Mouse (Mus musculus): ENCODE data around the gene Itgax. TPM values are rescaled to one million over a fixed set of nuclear protein-coding genes. Genes with fewer than 3 reads are reported as not detected.

The Itgax gene
- total and polyA plus RNA-seq, 3 experiments, result 0.17 to 0.99 (median 0.26) TPM

DNA sequence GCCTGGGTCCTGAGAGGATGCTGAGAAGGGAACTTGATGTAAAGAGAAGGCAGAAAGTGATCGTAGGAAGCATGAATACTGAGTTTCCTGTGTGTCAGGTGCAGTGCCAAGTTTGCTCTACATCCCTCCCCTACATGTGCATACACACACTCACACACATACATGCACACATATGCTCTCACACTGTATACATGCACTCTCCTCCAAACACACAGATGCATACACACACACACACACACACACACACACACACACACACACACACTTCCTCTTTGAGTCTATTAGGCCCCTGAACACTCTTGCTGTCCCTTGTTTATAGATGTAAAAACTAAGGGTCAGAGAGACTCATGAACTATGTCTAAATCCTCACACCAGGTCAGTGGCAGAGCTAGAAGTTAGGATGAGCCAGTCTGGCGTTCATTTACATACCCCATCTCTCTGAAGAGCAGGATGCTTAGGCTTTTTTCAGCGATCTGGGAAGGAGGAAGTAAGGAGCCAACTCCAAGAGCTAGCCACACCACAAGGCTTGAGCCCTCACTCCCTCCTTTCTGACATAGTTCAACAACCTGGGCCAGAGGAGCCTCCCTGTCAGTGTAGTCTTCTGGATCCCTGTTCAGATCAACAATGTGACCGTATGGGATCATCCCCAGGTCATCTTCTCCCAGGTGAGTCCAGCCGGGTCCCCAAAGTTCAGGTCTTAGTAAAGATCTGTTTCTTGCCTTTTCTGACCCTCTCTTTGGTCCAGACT lies 14.0 kb upstream of the Itgax start:
- Histone ChIP-seq H3K79me2 (replicated peaks; ENCODE audit: control insufficient read depth, extremely low read depth, insufficient read depth, poor library complexity, severe bottlenecking) (no peaks in the 10 kb centered on the region), H3K9ac (ENCODE audit: insufficient read depth, low read depth) (no peak overlapping the region), H3K27me3 (replicated peaks) (peaks cover 26% of the 10 kb centered on the region), H3K4me1 (ENCODE audit: control insufficient read depth in 1 of 2, insufficient read depth in 2 of 2) (peaks cover 0 to under 1% of the 10 kb centered on the region in 2 experiments; a peak in 1 of 4 replicates), H3K4me3 (replicated peaks in 1 of 3; ENCODE audit: low read depth in 2 of 3, low read length in 2 of 3, poor library complexity in 1 of 3) (no peak overlapping the region), H3K4me2 (ENCODE audit: insufficient read depth, low read depth, poor library complexity, severe bottlenecking) (no peak overlapping the region), H3K36me3 (replicated peaks in 1 of 2; ENCODE audit: control insufficient read depth in 1 of 2, insufficient read depth in 1 of 2, low read length in 1 of 2) (no peaks in the 10 kb centered on the region), H3K27ac (ENCODE audit: insufficient read depth, low read depth) (no peak overlapping the region), H3K9me3 (replicated peaks; ENCODE audit: low read length) (peaks cover 2% of the 10 kb centered on the region)
- in situ Hi-C loops (cut with MboI; ENCODE audit: low pct_ligation_motif_present, low pct_unique_long_range_greater_than_20kb, low sequenced_read_pairs) (no loop called here), dilution Hi-C loops (cut with MboI; ENCODE audit: extremely low pct_ligation_motif_present, extremely low pct_unique_long_range_greater_than_20kb, low sequenced_read_pairs) (no loop called here)
- TF ChIP-seq USF1 (IDR thresholded peaks at IDR 0.05; ENCODE audit: low read depth, low read length), result no peak
- DNase-seq (ENCODE audit: extremely low read depth), result no peak

DNA sequence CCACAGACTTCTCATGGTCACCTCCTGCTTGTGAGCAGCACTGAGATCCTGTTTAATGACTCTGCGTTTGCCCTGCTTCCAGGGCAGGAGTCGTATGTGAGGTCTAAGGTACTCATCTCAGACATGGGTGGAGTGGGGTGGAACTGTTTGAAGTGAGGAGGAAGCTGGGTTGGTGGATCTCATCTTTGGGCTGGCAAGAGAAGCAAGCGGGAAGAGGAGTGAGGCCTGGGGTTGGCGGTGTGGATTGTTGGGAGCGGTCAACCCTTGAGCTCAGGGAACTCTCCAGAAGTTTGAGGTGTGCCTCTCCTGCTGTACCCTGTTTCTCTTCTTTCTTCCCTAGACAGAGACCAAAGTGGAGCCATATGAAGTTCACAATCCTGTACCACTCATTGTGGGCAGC lies 13.0 kb upstream of the Itgax start:
- Histone ChIP-seq H3K36me3 (replicated peaks in 1 of 2; ENCODE audit: control insufficient read depth in 1 of 2, insufficient read depth in 1 of 2, low read length in 1 of 2) (no peaks in the 10 kb centered on the region), H3K27me3 (replicated peaks) (peaks cover 24% of the 10 kb centered on the region), H3K27ac (ENCODE audit: insufficient read depth, low read depth) (no peak overlapping the region), H3K9me3 (replicated peaks; ENCODE audit: low read length) (peaks cover 2% of the 10 kb centered on the region), H3K9ac (ENCODE audit: insufficient read depth, low read depth) (no peak overlapping the region), H3K4me3 (replicated peaks in 1 of 3; ENCODE audit: low read depth in 2 of 3, low read length in 2 of 3, poor library complexity in 1 of 3) (no peak overlapping the region), H3K4me1 (ENCODE audit: control insufficient read depth in 1 of 2, insufficient read depth in 2 of 2) (no peaks in the 10 kb centered on the region; a peak in 1 of 4 replicates), H3K79me2 (replicated peaks; ENCODE audit: control insufficient read depth, extremely low read depth, insufficient read depth, poor library complexity, severe bottlenecking) (no peaks in the 10 kb centered on the region), H3K4me2 (ENCODE audit: insufficient read depth, low read depth, poor library complexity, severe bottlenecking) (no peak overlapping the region)
- no peak for DNase-seq (ENCODE audit: extremely low read depth)
- in situ Hi-C loops (cut with MboI; ENCODE audit: low pct_ligation_motif_present, low pct_unique_long_range_greater_than_20kb, low sequenced_read_pairs), result no loop called here
- dilution Hi-C loops (cut with MboI; ENCODE audit: extremely low pct_ligation_motif_present, extremely low pct_unique_long_range_greater_than_20kb, low sequenced_read_pairs), result no loop called here
- TF ChIP-seq MAX (IDR thresholded peaks at IDR 0.05; ENCODE audit: low read length) (no peak), IRF4 (IDR thresholded peaks at IDR 0.05; ENCODE audit: low read depth, low read length) (no peak), ELF1 (IDR thresholded peaks at IDR 0.05; ENCODE audit: low read depth, low read length) (no peak), MXI1 (IDR thresholded peaks at IDR 0.05; ENCODE audit: low read depth, low read length) (no peak), TCF12 (IDR thresholded peaks at IDR 0.05; ENCODE audit: low read depth, low read length) (no peak), MEF2A (IDR thresholded peaks at IDR 0.05; ENCODE audit: borderline replicate concordance, low read depth, low read length) (no peak), TBP (conservative IDR thresholded peaks at IDR 0.05; ENCODE audit: low read depth, low read length) (no peak), SMC3 (IDR thresholded peaks at IDR 0.05; ENCODE audit: low read depth, low read length) (no peak), ZC3H11A (IDR thresholded peaks at IDR 0.05; ENCODE audit: low read depth, low read length) (no peak)

DNA sequence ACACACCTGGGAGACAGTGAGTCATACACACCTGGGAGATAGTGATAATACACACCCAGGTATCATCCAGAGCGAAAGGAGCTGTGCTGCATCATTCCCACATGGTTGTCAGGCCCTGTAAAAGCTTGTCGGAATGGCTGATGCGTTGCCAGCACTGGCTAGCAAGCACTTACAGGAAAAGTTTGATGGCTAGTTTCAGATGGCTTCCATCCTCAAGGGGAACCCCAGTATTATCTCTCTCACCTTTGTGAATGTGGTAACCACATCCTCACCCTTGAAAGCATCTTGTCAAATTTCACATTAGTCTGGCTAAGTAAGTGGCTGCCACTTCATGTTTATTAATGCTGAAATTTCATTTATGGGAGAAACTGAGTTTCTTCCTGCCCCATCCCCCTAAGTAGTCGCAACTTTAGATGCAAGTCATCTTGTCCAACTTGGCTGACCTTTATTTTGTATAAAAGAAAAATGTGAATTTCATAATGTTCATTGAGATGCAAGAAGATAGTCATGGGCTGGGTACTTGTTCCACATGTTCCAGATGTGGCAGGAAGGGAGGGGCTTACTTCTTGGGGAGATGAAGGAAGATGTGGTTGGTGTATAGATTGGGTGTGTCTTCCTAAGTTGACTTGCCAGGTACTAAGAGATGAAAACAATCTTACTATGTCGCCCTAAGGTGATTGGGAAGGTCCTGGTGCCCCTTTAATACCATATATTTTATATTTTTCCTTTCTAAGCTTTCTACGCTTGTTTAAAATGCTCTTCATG lies 9.4 kb upstream of the Itgax start:
- no peak for DNase-seq (ENCODE audit: extremely low read depth)
- dilution Hi-C loops (cut with MboI; ENCODE audit: extremely low pct_ligation_motif_present, extremely low pct_unique_long_range_greater_than_20kb, low sequenced_read_pairs), result no loop called here

More for the DNA sequence above, 9.4 kb upstream of the Itgax start:
- peaks cover 2% of the 10 kb centered on the region for H3K9me3 ChIP-seq (replicated peaks; ENCODE audit: low read length)
- no peaks in the 10 kb centered on the region; a peak in 1 of 4 replicates for H3K4me1 ChIP-seq (ENCODE audit: control insufficient read depth in 1 of 2, insufficient read depth in 2 of 2)
- no peak overlapping the region for H3K4me2 ChIP-seq (ENCODE audit: insufficient read depth, low read depth, poor library complexity, severe bottlenecking)
- H3K9ac ChIP-seq (ENCODE audit: insufficient read depth, low read depth), result no peak overlapping the region
- H3K36me3 ChIP-seq (replicated peaks in 1 of 2; ENCODE audit: control insufficient read depth in 1 of 2, insufficient read depth in 1 of 2, low read length in 1 of 2), result no peaks in the 10 kb centered on the region
- H3K27ac ChIP-seq (ENCODE audit: insufficient read depth, low read depth), result no peak overlapping the region
- TF ChIP-seq ZC3H11A (IDR thresholded peaks at IDR 0.05; ENCODE audit: low read depth, low read length) (no peak), CTCF (conservative IDR thresholded peaks at IDR 0.05 in 1 of 2, IDR thresholded peaks at IDR 0.05 in 1 of 2; ENCODE audit: low read depth in 2 of 2, low read length in 2 of 2) (no peak), MYC (IDR thresholded peaks at IDR 0.05; ENCODE audit: low read depth, low read length) (no peak), PAX5 (IDR thresholded peaks at IDR 0.05; ENCODE audit: low read length) (no peak), ZKSCAN1 (IDR thresholded peaks at IDR 0.05; ENCODE audit: borderline replicate concordance, low read depth, low read length) (no peak), BHLHE40 (IDR thresholded peaks at IDR 0.05; ENCODE audit: low read depth, low read length) (no peak), E2F4 (IDR thresholded peaks at IDR 0.05; ENCODE audit: insufficient replicate concordance, low read depth, low read length) (no peak), SIN3A (IDR thresholded peaks at IDR 0.05; ENCODE audit: low read length) (no peak), IRF4 (IDR thresholded peaks at IDR 0.05; ENCODE audit: low read depth, low read length) (no peak), MEF2A (IDR thresholded peaks at IDR 0.05; ENCODE audit: borderline replicate concordance, low read depth, low read length) (no peak), ZNF384 (IDR thresholded peaks at IDR 0.05; ENCODE audit: low read depth, low read length) (no peak), RCOR1 (conservative IDR thresholded peaks at IDR 0.05; ENCODE audit: low read depth, low read length) (no peak), MXI1 (IDR thresholded peaks at IDR 0.05; ENCODE audit: low read depth, low read length) (no peak), TBP (conservative IDR thresholded peaks at IDR 0.05; ENCODE audit: low read depth, low read length) (no peak), USF2 (conservative IDR thresholded peaks at IDR 0.05; ENCODE audit: low read depth, low read length) (no peak), ELF1 (IDR thresholded peaks at IDR 0.05; ENCODE audit: low read depth, low read length) (no peak), POLR2AphosphoS2 (IDR thresholded peaks at IDR 0.05; ENCODE audit: low read depth, low read length) (no peak), MAX (IDR thresholded peaks at IDR 0.05; ENCODE audit: low read length) (no peak), RAD21 (IDR thresholded peaks at IDR 0.05; ENCODE audit: low read depth, low read length) (no peak), TCF12 (IDR thresholded peaks at IDR 0.05; ENCODE audit: low read depth, low read length) (no peak)
- in situ Hi-C loops (cut with MboI; ENCODE audit: low pct_ligation_motif_present, low pct_unique_long_range_greater_than_20kb, low sequenced_read_pairs), result no loop called here
- no peak overlapping the region for H3K4me3 ChIP-seq (replicated peaks in 1 of 3; ENCODE audit: low read depth in 2 of 3, low read length in 2 of 3, poor library complexity in 1 of 3)
- no peaks in the 10 kb centered on the region for H3K79me2 ChIP-seq (replicated peaks; ENCODE audit: control insufficient read depth, extremely low read depth, insufficient read depth, poor library complexity, severe bottlenecking)
- H3K27me3 ChIP-seq (replicated peaks), result peaks cover 18% of the 10 kb centered on the region

Measured in CH12.LX (cell line).